Mouse (Mus musculus) stomach, embryonic 14.5 days (tissue): Measurements from ENCODE around the gene Agpat2. TPM values are rescaled to one million over a fixed set of nuclear protein-coding genes. Genes with fewer than 3 reads are reported as not detected.

Source experiments
- ATAC-seq: fragments of 200-750 bp; cut with Nextera tagmentation; 2 replicates; pipeline ENCODE4 v1.8.0; 2017; ENCODE audit warnings: low read depth, moderate TSS enrichment; ENCODE audit not compliant: insufficient number of reproducible peaks, insufficient read depth, low FRiP score
- H3K27ac ChIP-seq: fragments of 300-500 bp; sonication (generic); 2 replicates; pipeline ENCODE4 v1.5.1; 2014; ENCODE audit warnings: mild to moderate bottlenecking, low read length, moderate library complexity, mixed read lengths
- H3K27me3 ChIP-seq: fragments of 300-500 bp; sonication (generic); 2 replicates; pipeline ENCODE4 v1.6.1; 2014; ENCODE audit warnings: low read length, control low read depth, mixed read lengths; ENCODE audit not compliant: control insufficient read depth, insufficient read depth
- H3K36me3 ChIP-seq: fragments of 300-500 bp; sonication (generic); 2 replicates; pipeline ENCODE4 v1.6.1; 2014; ENCODE audit warnings: mild to moderate bottlenecking, control low read depth, low read length, moderate library complexity, mixed read lengths; ENCODE audit not compliant: control insufficient read depth, insufficient read depth
- H3K4me1 ChIP-seq: fragments of 300-500 bp; sonication (generic); 2 replicates; pipeline ENCODE4 v1.6.1; 2014; ENCODE audit warnings: low read length, control low read depth, mixed read lengths; ENCODE audit not compliant: control insufficient read depth, insufficient read depth
- H3K4me2 ChIP-seq: fragments of 300-500 bp; sonication (generic); replicated peaks from 2 replicates; pipeline ENCODE4 v1.6.1; 2014; ENCODE audit warnings: low read depth, low read length, control low read depth
- H3K4me3 ChIP-seq: fragments of 300-500 bp; sonication (generic); 2 replicates; pipeline ENCODE4 v1.5.1; 2014; ENCODE audit warnings: low read depth, low read length, control low read depth
- H3K9ac ChIP-seq: fragments of 300-500 bp; sonication (generic); replicated peaks from 2 replicates; pipeline ENCODE4 v1.6.1; 2014; ENCODE audit warnings: low read depth, mild to moderate bottlenecking, control low read depth, low read length, moderate library complexity, mixed read lengths
- H3K9me3 ChIP-seq: fragments of 300-500 bp; sonication (generic); 2 replicates; pipeline ENCODE4 v1.6.1; 2016; ENCODE audit warnings: low read depth, low read length, control low read depth; ENCODE audit not compliant: control insufficient read depth
- WGBS: fragments of 180-500 bp; shearing (Covaris S2); extraction: QIAGEN DNeasy Blood & Tissue Kit; methylation state at CpG from one replicate; pipeline ENCODE4 v1.1.7; 2014; 5-methylcytosine and 5-hydroxymethylcytosine counted together
- polyA plus RNA-seq: library from polyadenylated mRNA; unstranded; fragments of >200 nt; fragmentation: Nextera tagmentation; extraction: Ambion mirVana; gene quantifications from 2 replicates; pipeline ENCODE4 v1.2.1, GENCODE M21; 2014

Gene Agpat2
- polyA plus RNA-seq, 1 experiment from 2014 or later, result 43.7 TPM

DNA sequence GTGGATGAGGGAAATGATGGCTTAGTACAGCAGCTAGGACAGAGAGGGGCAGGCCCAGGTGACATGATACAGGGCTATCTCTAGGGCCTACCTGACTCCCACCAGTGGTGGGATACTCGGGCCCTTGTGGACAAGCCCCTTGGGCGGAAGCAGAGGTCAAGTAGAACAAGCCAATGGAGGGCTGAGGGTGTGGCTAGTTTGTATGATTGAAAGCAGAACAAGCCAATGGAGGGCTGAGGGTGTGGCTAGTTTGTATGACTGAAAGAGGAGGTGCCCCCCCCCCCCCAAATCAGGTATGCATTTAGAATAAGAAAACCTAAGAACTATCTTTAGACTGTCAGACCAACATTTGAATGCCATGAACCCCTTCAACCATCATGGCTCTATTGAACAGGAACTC lies 22.0 kb downstream of the Agpat2 start:
- no peak overlapping the region for H3K4me3 ChIP-seq
- H3K4me2 ChIP-seq, result no peak overlapping the region
- no peaks in the 10 kb centered on the region for H3K27me3 ChIP-seq
- ATAC-seq, result no peak
- H3K9me3 ChIP-seq, result no peaks in the 10 kb centered on the region
- H3K36me3 ChIP-seq, result no peaks in the 10 kb centered on the region
- 66% methylated on average over 2 of the region's 2 CpGs for WGBS
- H3K27ac ChIP-seq, result no peak overlapping the region
- no peak overlapping the region for H3K9ac ChIP-seq
- peaks cover 11% of the 10 kb centered on the region for H3K4me1 ChIP-seq

DNA sequence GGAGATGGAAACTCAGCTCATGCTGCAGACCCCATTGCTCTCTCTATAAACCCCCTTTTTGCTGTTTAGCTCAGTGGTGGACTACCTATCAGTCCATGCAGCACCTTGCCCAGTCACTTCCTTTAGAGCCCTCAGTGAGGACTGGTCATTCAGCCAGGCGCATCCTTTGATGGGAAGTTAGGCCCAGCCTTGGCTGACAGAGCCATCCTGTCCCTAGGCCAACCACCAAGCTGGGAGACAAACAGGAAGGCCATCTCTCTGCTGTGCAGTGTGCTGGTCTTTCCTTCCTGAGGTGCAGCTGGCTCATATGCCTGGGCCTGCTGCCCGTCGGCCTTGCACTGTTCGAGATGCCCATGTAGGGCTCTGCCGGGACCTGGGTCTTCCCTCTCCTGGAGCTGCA lies 23.5 kb downstream of the Agpat2 start:
- Histone ChIP-seq H3K4me1 (peaks cover 10% of the 10 kb centered on the region), H3K27ac (peak overlapping the region; percentile 7; the same call in 1 of the 2 replicates), H3K27me3 (no peaks in the 10 kb centered on the region), H3K4me2 (no peak overlapping the region), H3K4me3 (no peak overlapping the region), H3K9ac (no peak overlapping the region), H3K36me3 (no peaks in the 10 kb centered on the region), H3K9me3 (no peaks in the 10 kb centered on the region)
- ATAC-seq, result no peak
- WGBS, result 82% methylated on average over 5 of the region's 5 CpGs

GRCm38 (mm10) chr2:26579714-26580113 lies 24.5 kb downstream of the Agpat2 start, which contains the start of gene Egfl7:
Gene Egfl7, plus strand, starts transcription at chr2:26580014.
- H3K27me3 ChIP-seq, result no peaks in the 10 kb centered on the region
- 95% methylated on average over 1 of the region's 1 CpGs for WGBS
- peaks cover 10% of the 10 kb centered on the region for H3K4me1 ChIP-seq
- no peaks in the 10 kb centered on the region for H3K36me3 ChIP-seq
- H3K9ac ChIP-seq, result no peak within 1 kb of the TSS
- H3K9me3 ChIP-seq, result no peaks in the 10 kb centered on the region
- H3K27ac ChIP-seq, result peak within 1 kb of the TSS; percentile 41
- no peak within 1 kb of the TSS for H3K4me3 ChIP-seq
- no peak within 1 kb of the TSS for H3K4me2 ChIP-seq
- ATAC-seq, result no peak

GRCm38 (mm10) chr2:26578369-26578768 lies 25.8 kb downstream of the Agpat2 start:
- no peak for ATAC-seq
- Histone ChIP-seq H3K36me3 (no peaks in the 10 kb centered on the region), H3K27ac (peak overlapping the region; percentile 52; the same call in 1 of the 2 replicates), H3K4me1 (peaks cover 9% of the 10 kb centered on the region; the same call in 1 of the 2 replicates), H3K9ac (no peak overlapping the region), H3K9me3 (no peaks in the 10 kb centered on the region), H3K4me3 (no peak overlapping the region), H3K4me2 (no peak overlapping the region), H3K27me3 (no peaks in the 10 kb centered on the region)
- 50% methylated on average over 6 of the region's 6 CpGs for WGBS

- Histone ChIP-seq H3K27ac (no peak overlapping the region), H3K9ac (no peak overlapping the region), H3K36me3 (no peaks in the 10 kb centered on the region), H3K9me3 (no peaks in the 10 kb centered on the region), H3K27me3 (no peaks in the 10 kb centered on the region), H3K4me2 (no peak overlapping the region), H3K4me3 (no peak overlapping the region), H3K4me1 (peaks cover 10% of the 10 kb centered on the region; the same call in 1 of the 2 replicates)
- ATAC-seq, result no peak
- WGBS, result 59% methylated on average over 4 of the region's 4 CpGs
These were observed 27.8 kb downstream of the Agpat2 start for GRCm38 (mm10) chr2:26576462-26576861.

DNA sequence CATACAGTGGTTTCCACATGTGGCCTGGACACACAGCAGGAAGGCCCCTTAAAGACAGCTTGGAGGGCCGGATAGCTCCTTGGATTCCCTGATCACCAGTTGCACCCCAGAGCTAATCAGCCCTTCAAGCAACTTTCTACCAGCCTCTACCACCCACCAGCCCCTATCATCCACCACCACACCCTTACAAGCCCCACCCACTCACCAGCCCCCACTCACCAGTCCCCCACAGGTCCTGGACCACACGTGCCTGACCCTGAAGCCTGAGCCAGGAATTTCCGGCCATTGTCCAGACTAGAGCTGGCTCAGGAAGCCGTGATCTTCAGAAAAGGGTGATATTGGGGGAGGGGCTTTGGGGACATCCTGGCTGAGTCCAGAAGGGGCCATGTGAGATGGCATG lies 28.4 kb downstream of the Agpat2 start:
- ATAC-seq, result no peak
- Histone ChIP-seq H3K4me1 (peaks cover 10% of the 10 kb centered on the region; the same call in 1 of the 2 replicates), H3K9ac (no peak overlapping the region), H3K4me2 (no peak overlapping the region), H3K27ac (no peak overlapping the region), H3K4me3 (no peak overlapping the region), H3K36me3 (no peaks in the 10 kb centered on the region), H3K27me3 (no peaks in the 10 kb centered on the region), H3K9me3 (no peaks in the 10 kb centered on the region)
- 61% methylated on average over 4 of the region's 4 CpGs for WGBS

- no peaks in the 10 kb centered on the region for H3K36me3 ChIP-seq
- H3K27ac ChIP-seq, result no peak overlapping the region; the same call in 1 of the 2 replicates
- H3K9me3 ChIP-seq, result no peaks in the 10 kb centered on the region
- H3K4me1 ChIP-seq, result peaks cover 10% of the 10 kb centered on the region; the same call in 1 of the 2 replicates
- no peaks in the 10 kb centered on the region for H3K27me3 ChIP-seq
- 81% methylated on average over 1 of the region's 1 CpGs for WGBS
- H3K4me2 ChIP-seq, result no peak overlapping the region
- H3K9ac ChIP-seq, result no peak overlapping the region
- H3K4me3 ChIP-seq, result no peak overlapping the region
- ATAC-seq, result no peak
These were observed 28.8 kb downstream of the Agpat2 start for GRCm38 (mm10) chr2:26575378-26575777.

- H3K9me3 ChIP-seq, result no peaks in the 10 kb centered on the region
- 68% methylated on average over 5 of the region's 5 CpGs for WGBS
- no peak overlapping the region for H3K4me2 ChIP-seq
- peaks cover 10% of the 10 kb centered on the region; the same call in 1 of the 2 replicates for H3K4me1 ChIP-seq
- H3K9ac ChIP-seq, result no peak overlapping the region
- H3K36me3 ChIP-seq, result no peaks in the 10 kb centered on the region
- no peak for ATAC-seq
- H3K27me3 ChIP-seq, result no peaks in the 10 kb centered on the region
- H3K4me3 ChIP-seq, result no peak overlapping the region
- no peak overlapping the region for H3K27ac ChIP-seq
These were observed 29.4 kb downstream of the Agpat2 start for GRCm38 (mm10) chr2:26574862-26575261.

DNA sequence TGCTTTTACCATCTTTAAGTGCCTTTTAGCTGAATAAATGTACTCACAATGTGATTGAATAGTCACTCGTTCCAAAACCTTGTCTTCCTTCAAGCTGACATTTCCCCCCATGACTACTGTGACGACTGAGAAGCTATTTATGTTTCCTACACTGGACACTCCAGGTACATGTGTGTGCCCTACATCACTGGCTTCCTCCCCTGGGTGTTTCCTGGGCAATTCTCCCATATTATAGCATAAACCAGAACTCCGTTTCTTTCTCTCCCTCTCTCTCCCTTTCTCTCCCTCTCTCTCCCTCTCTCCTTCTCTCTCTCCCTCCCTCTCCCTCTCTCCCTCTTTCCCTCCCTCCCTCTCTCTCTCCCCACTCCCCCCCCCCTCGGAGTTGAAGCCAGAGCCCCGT lies 30.4 kb downstream of the Agpat2 start:
- Histone ChIP-seq H3K4me2 (no peak overlapping the region), H3K27ac (peak overlapping the region; percentile 39; the same call in 1 of the 2 replicates), H3K36me3 (no peaks in the 10 kb centered on the region), H3K4me1 (peaks cover 10% of the 10 kb centered on the region; the same call in 1 of the 2 replicates), H3K9me3 (no peaks in the 10 kb centered on the region), H3K4me3 (no peak overlapping the region), H3K9ac (no peak overlapping the region), H3K27me3 (no peaks in the 10 kb centered on the region)
- 19% methylated on average over 5 of the region's 5 CpGs for WGBS
- no peak for ATAC-seq
